Mouse (Mus musculus) v-Abl transformed pro-B cells (cell line): ENCODE results near the gene Dlgap4.

Experiments used
- in situ Hi-C, 2 experiments: fragments of 400-800 bp; cut with MboI; formaldehyde crosslinking; loops; one replicate each; pipeline ENCODE4 v1.15.1; 2025; ENCODE audit not compliant: unreplicated experiment in 2 of 2

Gene Dlgap4

DNA sequence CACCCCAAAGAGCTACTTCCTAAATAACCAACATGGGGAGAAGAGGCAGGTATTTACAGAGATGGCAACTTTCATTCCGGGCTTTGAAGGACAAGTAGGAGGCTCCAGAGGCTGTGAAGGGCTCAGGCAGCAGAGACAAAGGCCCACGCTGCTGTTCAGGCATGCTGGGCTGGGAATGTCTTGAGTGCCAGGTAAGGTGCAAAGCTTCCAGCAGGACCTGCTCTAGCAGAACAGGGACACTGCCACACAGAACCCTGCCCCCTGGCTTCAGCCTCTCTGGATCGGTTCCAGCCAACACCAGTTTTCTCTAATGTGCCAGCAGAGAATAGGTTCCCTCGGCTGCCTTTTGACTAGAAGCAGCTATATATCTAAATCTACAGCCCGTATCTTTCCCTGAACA lies 153.6 kb downstream of the Dlgap4 start:
- in situ Hi-C loops = no loop called here

GRCm38 (mm10) chr2:156769274-156769673 lies 155.8 kb downstream of the Dlgap4 start:
- in situ Hi-C loops = no loop called here

- in situ Hi-C loops = no loop called here
Observed at GRCm38 (mm10) chr2:156773470-156773869, 160.0 kb downstream of the Dlgap4 start.

DNA sequence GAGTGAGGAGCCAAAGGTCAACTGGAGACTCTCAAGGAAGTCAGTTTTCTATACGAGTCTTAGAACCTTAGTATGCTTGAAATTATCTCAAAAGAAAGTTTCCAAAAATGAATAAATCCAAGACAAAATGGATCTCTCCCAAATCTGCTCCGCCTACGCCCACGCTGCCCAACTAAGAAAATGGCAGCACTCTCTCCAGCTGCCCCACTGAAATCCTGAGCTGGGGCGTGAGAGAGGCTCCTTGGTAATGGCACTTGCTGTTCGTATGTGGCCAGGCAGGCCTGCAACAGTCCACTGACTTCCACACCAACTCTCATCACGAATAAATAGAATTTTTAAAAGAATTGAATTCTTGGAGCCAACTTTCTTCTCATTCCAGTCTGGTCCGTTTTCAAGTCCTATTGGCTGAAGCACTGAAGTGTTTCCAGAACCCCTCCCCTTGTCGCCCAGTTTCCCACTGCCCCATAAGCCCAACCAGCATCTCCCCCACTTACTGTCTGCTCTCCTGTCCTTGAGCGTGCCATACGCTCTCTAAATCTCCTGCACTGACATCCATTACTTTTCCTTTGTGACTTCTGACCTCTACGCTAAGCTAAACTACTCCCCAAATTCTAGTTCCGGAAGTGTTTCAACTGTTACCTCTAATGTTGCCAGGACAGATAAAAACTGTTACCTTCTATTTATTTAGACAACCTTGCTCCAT lies 160.7 kb downstream of the Dlgap4 start:
- in situ Hi-C loops = no loop called here

DNA sequence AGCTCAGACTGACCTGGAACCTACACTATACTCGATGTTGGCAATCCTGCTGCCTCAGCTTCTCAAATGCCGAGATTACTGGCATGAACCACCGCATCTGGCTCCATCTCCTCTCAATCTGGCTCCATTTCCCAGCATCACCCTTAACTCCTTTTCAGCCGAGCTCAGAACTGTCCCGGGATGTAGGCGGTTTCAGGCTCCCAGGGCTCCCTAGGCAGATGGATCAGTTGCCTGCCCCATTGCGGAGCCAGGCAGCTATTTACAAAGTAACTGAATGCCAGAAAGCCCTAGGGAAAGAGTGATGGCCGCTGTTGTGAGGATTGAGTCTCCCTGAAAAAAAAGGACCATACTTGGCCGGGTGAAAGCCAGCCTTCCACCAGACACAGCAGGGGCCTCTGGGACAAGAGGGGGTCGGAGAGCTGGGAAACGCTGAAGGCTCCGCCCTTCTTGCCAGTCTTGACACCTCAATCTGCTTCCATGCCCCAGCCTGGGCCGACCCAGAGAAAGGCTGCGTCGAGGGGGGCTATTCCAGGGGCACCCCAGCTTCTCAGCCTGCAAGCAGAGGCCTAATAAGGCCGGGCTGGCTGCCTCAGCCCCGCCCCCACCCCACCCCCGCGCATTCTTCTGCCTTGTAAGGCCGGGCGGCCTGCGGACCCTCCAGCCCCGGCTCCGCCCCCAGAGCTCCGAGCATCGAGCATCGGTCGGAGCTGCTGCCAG lies 161.4 kb downstream of the Dlgap4 start, which contains the start of gene Myl9:
Gene Myl9 (plus strand): TSS at position 683 of the 717 bp plus-strand sequence.
- in situ Hi-C loops = loop anchor here in 1 of 2 experiments (5.0 kb wide), 1 partner anchor 53 kb away; no protein-coding TSS in a partner anchor

- in situ Hi-C loops = loop anchor here in 1 of 2 experiments (5.0 kb wide), 1 partner anchor 53 kb away; no protein-coding TSS in a partner anchor
Observed at GRCm38 (mm10) chr2:156775455-156776435, 162.2 kb downstream of the Dlgap4 start.

GRCm38 (mm10) chr2:156776907-156777306 lies 163.4 kb downstream of the Dlgap4 start:
- in situ Hi-C loops = loop anchor here in 1 of 2 experiments (5.0 kb wide), 1 partner anchor 55 kb away; no protein-coding TSS in a partner anchor

GRCm38 (mm10) chr2:156777326-156778004 lies 164.0 kb downstream of the Dlgap4 start:
- in situ Hi-C loops = loop anchor here in 1 of 2 experiments (5.0 kb wide), 1 partner anchor 55 kb away; no protein-coding TSS in a partner anchor

DNA sequence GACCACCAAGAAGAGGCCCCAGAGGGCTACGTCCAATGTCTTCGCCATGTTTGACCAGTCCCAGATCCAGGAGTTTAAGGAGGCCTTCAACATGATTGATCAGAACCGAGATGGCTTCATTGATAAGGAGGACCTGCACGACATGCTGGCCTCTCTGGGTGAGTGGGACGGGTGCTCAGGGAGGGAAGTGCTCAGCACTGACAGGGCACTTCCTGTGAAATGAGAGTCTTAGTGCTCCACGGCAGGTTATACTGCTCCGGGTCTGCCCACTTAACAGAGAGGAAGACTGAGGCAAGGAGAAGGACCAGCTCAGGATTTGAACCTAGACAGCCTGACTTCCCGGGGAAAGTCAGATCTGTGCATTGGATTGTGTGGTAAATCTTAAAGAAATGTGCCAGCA lies 165.1 kb downstream of the Dlgap4 start:
- in situ Hi-C loops = loop anchor here in 1 of 2 experiments (5.0 kb wide), 1 partner anchor 56 kb away; no protein-coding TSS in a partner anchor

DNA sequence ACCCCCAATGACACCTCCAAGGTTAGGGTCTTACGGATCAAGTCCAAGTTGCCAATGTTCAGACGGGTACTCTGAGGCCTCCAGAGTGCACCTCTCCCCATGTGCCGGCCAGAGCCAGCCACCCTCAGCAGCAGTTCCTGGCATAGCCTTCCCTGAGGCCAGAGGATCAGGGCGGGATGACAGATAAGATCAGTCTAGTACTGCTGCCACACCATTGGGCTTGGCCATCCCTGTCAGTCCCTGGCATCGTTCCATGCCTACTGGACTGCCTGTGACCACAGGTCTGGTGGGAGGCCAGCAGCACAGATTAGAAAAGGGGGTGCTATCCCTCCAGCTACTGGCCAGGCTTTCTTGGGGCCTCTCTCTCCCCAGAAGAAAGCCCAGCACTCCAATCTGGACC lies 165.5 kb downstream of the Dlgap4 start:
- in situ Hi-C loops = loop anchor here in 1 of 2 experiments (5.0 kb wide), 1 partner anchor 57 kb away; no protein-coding TSS in a partner anchor

GRCm38 (mm10) chr2:156779488-156779887 lies 166.0 kb downstream of the Dlgap4 start:
- in situ Hi-C loops = loop anchor here in 1 of 2 experiments (5.0 kb wide), 1 partner anchor 57 kb away; no protein-coding TSS in a partner anchor

- in situ Hi-C loops = loop anchor here in 1 of 2 experiments (10.0 kb wide), 2 partner anchors 215 to 315 kb away; partner anchors contain the start of gene Ndrg3
Observed at GRCm38 (mm10) chr2:156780129-156780528, 166.6 kb downstream of the Dlgap4 start.

DNA sequence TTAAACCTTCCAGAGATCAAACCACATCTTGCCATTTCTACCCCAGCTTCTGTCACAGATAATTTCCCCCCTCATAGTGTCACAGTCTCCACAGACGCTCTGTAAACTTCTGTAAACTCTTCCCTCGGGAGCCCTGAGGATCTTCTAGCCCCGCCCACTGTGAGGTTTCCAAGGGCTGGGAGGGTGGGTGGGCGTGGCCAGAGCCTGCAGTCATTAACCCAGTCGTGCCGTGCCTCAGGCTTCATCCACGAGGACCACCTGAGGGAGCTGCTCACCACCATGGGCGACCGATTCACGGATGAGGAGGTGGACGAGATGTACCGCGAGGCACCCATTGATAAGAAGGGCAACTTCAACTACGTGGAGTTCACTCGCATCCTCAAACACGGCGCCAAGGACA lies 167.2 kb downstream of the Dlgap4 start:
- in situ Hi-C loops = loop anchor here in 1 of 2 experiments (10.0 kb wide), 2 partner anchors 214 to 314 kb away; partner anchors contain the start of gene Ndrg3

GRCm38 (mm10) chr2:156781281-156781680 lies 167.8 kb downstream of the Dlgap4 start:
- in situ Hi-C loops = loop anchor here in 1 of 2 experiments (10.0 kb wide), 2 partner anchors 214 to 314 kb away; partner anchors contain the start of gene Ndrg3

GRCm38 (mm10) chr2:156781836-156782480 lies 168.5 kb downstream of the Dlgap4 start:
- in situ Hi-C loops = loop anchor here in 1 of 2 experiments (10.0 kb wide), 2 partner anchors 213 to 313 kb away; partner anchors contain the start of gene Ndrg3

GRCm38 (mm10) chr2:156782481-156783348 lies 169.2 kb downstream of the Dlgap4 start:
- in situ Hi-C loops = loop anchor here in 1 of 2 experiments (10.0 kb wide), 2 partner anchors 212 to 312 kb away; partner anchors contain the start of gene Ndrg3

- in situ Hi-C loops = loop anchor here in 1 of 2 experiments (10.0 kb wide), 2 partner anchors 211 to 311 kb away; partner anchors contain the start of gene Ndrg3
Observed at GRCm38 (mm10) chr2:156783349-156783728, 169.8 kb downstream of the Dlgap4 start.
